ENCODE assay signal across 15 mouse cellular contexts in the genomic region with DNA sequence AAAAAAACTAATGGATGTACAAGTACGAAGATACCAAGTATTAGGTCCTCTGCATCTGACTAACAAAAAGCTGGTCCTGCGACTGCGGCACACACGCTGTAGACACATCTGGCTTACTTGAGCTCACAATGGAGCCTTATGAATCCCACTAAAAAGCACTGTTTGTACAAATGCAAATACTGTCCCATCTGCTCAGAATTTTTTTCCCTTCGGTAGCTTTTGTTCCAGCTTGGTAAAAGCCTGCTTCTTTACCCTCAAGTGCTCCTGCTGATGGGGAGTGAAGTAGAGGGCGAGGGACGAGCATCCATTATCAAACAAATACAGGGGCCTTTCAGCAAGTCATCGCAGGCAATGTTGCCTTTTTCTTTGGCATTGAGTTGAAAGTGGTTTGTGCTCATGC. TPM values are rescaled to one million over a fixed set of nuclear protein-coding genes. Genes with fewer than 3 reads are reported as not detected.
A peak's percentile ranks its signal among the peaks of the same experiment; 100 is the strongest.
DNase-seq lines count a peak whose midpoint lies in the region; ATAC-seq and TF ChIP-seq lines count a peak whose summit lies in the region.
"Had no signal": no experiment of that assay in that cellular context is flagged by ENCODE, and none has a peak within 500 bp of the region (broad histone marks: within the 10 kb centered on the region; RNA-seq: fewer than 3 reads in every experiment).

No protein-coding gene starts in this region.

- in situ Hi-C loops in ES-E14 (cut with MboI; ENCODE audit: low sequenced_read_pairs in 2 of 2, unreplicated experiment in 2 of 2) = no loop called here

- peak; percentile 27; the same call in 1 of the 2 replicates for ATAC-seq in frontal cortex, adult (ENCODE audit: low TSS enrichment)
- ATAC-seq: inflammation-experienced regulatory T-cells, adult 6 months had no signal

- no peak overlapping the region for H3K27ac ChIP-seq in ES-E14 (ENCODE audit: insufficient read depth, low read depth, low read length, poor library complexity, severe bottlenecking)
- peak overlapping the region; percentile 75 for H3K27ac ChIP-seq in layer of hippocampus, adult 2 months
- H3K27ac ChIP-seq: kidney, postnatal 0 days; limb, embryonic 15.5 days had no signal

- no peaks in the 10 kb centered on the region for H3K9me3 ChIP-seq in E14TG2a.4 (ENCODE audit: low read length)
- no peaks in the 10 kb centered on the region for H3K9me3 ChIP-seq in ES-E14 (ENCODE audit: control insufficient read depth, insufficient read depth, low read depth, low read length)
- H3K9me3 ChIP-seq: limb, embryonic 15.5 days had no signal

- DNase-seq in frontal cortex, postnatal 25 days (ENCODE audit: low spot score in 2 of 2) = no peak
- peak; percentile 39 for DNase-seq in ES-E14 (ENCODE audit: low read depth, low spot score)
- peak; percentile 21 to 34 for DNase-seq in layer of hippocampus, adult 2 months (ENCODE audit: low spot score in 2 of 2)
- DNase-seq in thymus, postnatal 0 days (ENCODE audit: low spot score) = no peak
- DNase-seq in cerebellum, postnatal 14 days = no peak
- no peak for DNase-seq in spleen, postnatal 4 days (ENCODE audit: low spot score in 2 of 2)
- DNase-seq: adrenal gland, postnatal 25 days; heart, postnatal 14 days; lung, adult 18-20 months; right cerebral cortex, postnatal 25 days had no signal

- no peak for TF ChIP-seq CTCF in E14TG2a.4 (conservative IDR thresholded peaks at IDR 0.05; ENCODE audit: low read length)
- no peak for TF ChIP-seq CTCF in layer of hippocampus, adult 2 months (conservative IDR thresholded peaks at IDR 0.05)

- H3K4me3 ChIP-seq in E14TG2a.4 (replicated peaks; ENCODE audit: low read length) (peak overlapping the region; percentile 11; the same call in 1 of the 2 replicates), ES-E14 (ENCODE audit: insufficient read depth in 1 of 2, low read depth in 1 of 2, low read length in 2 of 2, poor library complexity in 1 of 2, severe bottlenecking in 1 of 2) (peak overlapping the region in 1 of 2 experiments; percentile 1; a peak in 1 of 4 replicates)
- no peak overlapping the region for H3K4me3 ChIP-seq in layer of hippocampus, adult 2 months
- H3K4me3 ChIP-seq: limb, embryonic 15.5 days had no signal

- no peak overlapping the region for H3K9ac ChIP-seq in ES-E14 (ENCODE audit: insufficient read depth, low read depth, low read length, poor library complexity, severe bottlenecking)
- H3K9ac ChIP-seq: limb, embryonic 15.5 days had no signal

- H3K36me3 ChIP-seq in E14TG2a.4 (ENCODE audit: insufficient read depth, low read length) = no peaks in the 10 kb centered on the region
- H3K36me3 ChIP-seq in ES-E14 (ENCODE audit: control insufficient read depth, insufficient read depth, low read length, poor library complexity, severe bottlenecking) = no peaks in the 10 kb centered on the region
- H3K36me3 ChIP-seq: limb, embryonic 15.5 days had no signal

- H3K4me1 ChIP-seq in E14TG2a.4 (replicated peaks; ENCODE audit: low read depth, low read length) (peaks cover 32% of the 10 kb centered on the region), ES-E14 (ENCODE audit: control insufficient read depth in 2 of 2, insufficient read depth in 2 of 2, low read length in 2 of 2, poor library complexity in 1 of 2) (peaks cover 3 to 7% of the 10 kb centered on the region in 2 experiments; a peak in 3 of 4 replicates)
- H3K4me1 ChIP-seq: limb, embryonic 15.5 days had no signal

- no peaks in the 10 kb centered on the region for H3K27me3 ChIP-seq in E14TG2a.4 (ENCODE audit: insufficient read depth, low read length)
- H3K27me3 ChIP-seq: limb, embryonic 15.5 days had no signal

TF ChIP-seq in ES-E14, 5 proteins besides CTCF, POLR2A, EP300 and RAD21:
- TF ChIP-seq MAFK (IDR thresholded peaks at IDR 0.05; ENCODE audit: insufficient read depth, low read depth, low read length) (peak; percentile 25; the same call in 1 of the 2 replicates), CHD2 (IDR thresholded peaks at IDR 0.05; ENCODE audit: low read depth, low read length) (no peak), ZNF384 (IDR thresholded peaks at IDR 0.05; ENCODE audit: low read depth, low read length) (peak; percentile 75)

RNA-seq across cellular contexts. Expression of a gene that starts 29.3 kb away (rescaled TPM):
- total RNA-seq in ES-E14 (2012; rRNA removed) = 1.2 and 3.1 TPM in 2 replicates
- total RNA-seq in layer of hippocampus, adult 2 months (2021) = 10 to 100 TPM; 28.2 to 32.0 TPM
- 0.40 and 0.55 TPM in 2 replicates for polyA plus RNA-seq in thymus, postnatal 0 days (2015; fragmentation: Nextera tagmentation; extraction: Ambion mirVana)

Comparison
In these comparisons a context has a peak if more than half of its experiments do, and no peak if none do; other contexts are left out.
1. DNase-seq: peak in ES-E14 (single experiment) and layer of hippocampus, adult 2 months (2 of 2); none in frontal cortex, postnatal 25 days (0 of 2), thymus, postnatal 0 days (single experiment), cerebellum, postnatal 14 days (0 of 2) and spleen, postnatal 4 days (0 of 2).